Mouse (Mus musculus) ES-Bruce4 (cell line): ENCODE data around the gene Sh2d2a.

Source experiments
- CTCF ChIP-seq: IDR thresholded peaks from one replicate; pipeline ENCODE4 v1.8.1; 2011; ENCODE audit warnings: low read depth, low read length
- POLR2A ChIP-seq: IDR thresholded peaks from one replicate; pipeline ENCODE4 v1.8.1; 2011; ENCODE audit warnings: low read length; ENCODE audit not compliant: insufficient read depth

- TF ChIP-seq CTCF (no peak), POLR2A (no peak)
These were observed 9.4 kb downstream of the Sh2d2a start for GRCm38 (mm10) chr3:87855936-87856335.
